Mouse (Mus musculus): ENCODE measurements around the gene Ube2cbp. TPM values are rescaled to one million over a fixed set of nuclear protein-coding genes. Genes with fewer than 3 reads are reported as not detected.

Ube2cbp gene
- 5.8 and 6.6 TPM in 2 replicates for polyA plus RNA-seq (2016; fragmentation: Nextera tagmentation; extraction: Ambion mirVana)

- ATAC-seq (ENCODE audit: low FRiP score, low read depth): peak; percentile 80
These were observed at the start of gene Ube2cbp for GRCm38 (mm10) chr9:86464151-86465105. Ube2cbp (minus strand) TSS chr9:86464950.

DNA sequence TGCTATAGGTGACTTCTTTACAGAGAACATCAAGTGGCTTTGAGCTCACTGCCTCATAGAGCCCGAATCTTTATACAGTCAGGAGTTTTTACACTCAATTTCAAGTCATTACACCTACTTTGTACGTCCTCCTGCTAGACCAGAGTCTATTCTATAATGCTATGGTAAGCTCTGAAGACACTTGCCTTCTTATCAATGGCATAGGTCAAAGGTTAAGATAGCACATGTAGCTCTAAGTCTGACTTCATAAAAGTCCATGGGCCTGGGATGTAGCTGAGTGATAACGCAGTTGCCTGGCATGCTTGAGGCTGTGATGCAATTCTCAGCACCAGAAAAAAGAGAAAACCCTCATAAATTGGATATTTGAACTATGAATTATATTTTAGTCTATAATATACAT lies 49.6 kb upstream of the Ube2cbp start:
- 81% methylated on average over 3 of the region's 3 CpGs for WGBS
- H3K27me3 ChIP-seq: no peaks in the 10 kb centered on the region
- no peak overlapping the region for H3K4me3 ChIP-seq
- ATAC-seq (ENCODE audit: low FRiP score, low read depth): no peak
- no peaks in the 10 kb centered on the region for H3K9me3 ChIP-seq
- no peak overlapping the region for H3K27ac ChIP-seq (replicated peaks)
- H3K9ac ChIP-seq (replicated peaks): no peak overlapping the region
- H3K4me2 ChIP-seq (replicated peaks): no peak overlapping the region
- no peaks in the 10 kb centered on the region for H3K4me1 ChIP-seq
- H3K36me3 ChIP-seq: peaks cover 30% of the 10 kb centered on the region; the same call in 1 of the 2 replicates

More at GRCm38 (mm10) chr9:86464151-86465105, at the start of gene Ube2cbp:
- Histone ChIP-seq H3K36me3 (no peaks in the 10 kb centered on the region), H3K4me1 (peaks cover 7% of the 10 kb centered on the region; the same call in 1 of the 2 replicates), H3K9ac (replicated peaks) (peak within 1 kb of the TSS; percentile 68), H3K4me2 (replicated peaks) (peak within 1 kb of the TSS; percentile 56), H3K27ac (replicated peaks) (peak within 1 kb of the TSS; percentile 71), H3K4me3 (peak within 1 kb of the TSS; percentile 70), H3K9me3 (no peaks in the 10 kb centered on the region), H3K27me3 (peaks cover 10% of the 10 kb centered on the region)
- WGBS: 2% methylated on average over 70 of the region's 70 CpGs

GRCm38 (mm10) chr9:86513733-86514132 lies 49.0 kb upstream of the Ube2cbp start:
- Histone ChIP-seq H3K4me2 (replicated peaks) (no peak overlapping the region), H3K27ac (replicated peaks) (no peak overlapping the region), H3K4me1 (no peaks in the 10 kb centered on the region), H3K27me3 (no peaks in the 10 kb centered on the region), H3K36me3 (peaks cover 30% of the 10 kb centered on the region; the same call in 1 of the 2 replicates), H3K9ac (replicated peaks) (no peak overlapping the region), H3K9me3 (no peaks in the 10 kb centered on the region), H3K4me3 (no peak overlapping the region)
- 0 out of 2 replicates have a peak, but pooled peaks have one; percentile 41 for ATAC-seq (ENCODE audit: low FRiP score, low read depth)
- 84% methylated on average over 5 of the region's 5 CpGs for WGBS

- H3K9me3 ChIP-seq: no peaks in the 10 kb centered on the region
- H3K4me3 ChIP-seq: no peak overlapping the region
- no peaks in the 10 kb centered on the region for H3K4me1 ChIP-seq
- no peak overlapping the region for H3K9ac ChIP-seq (replicated peaks)
- no peak overlapping the region for H3K27ac ChIP-seq (replicated peaks)
- peaks cover 8% of the 10 kb centered on the region; the same call in 1 of the 2 replicates for H3K36me3 ChIP-seq
- 89% methylated on average over 4 of the region's 4 CpGs for WGBS
- ATAC-seq (ENCODE audit: low FRiP score, low read depth): no peak
- no peaks in the 10 kb centered on the region for H3K27me3 ChIP-seq
- H3K4me2 ChIP-seq (replicated peaks): no peak overlapping the region
These were observed 42.7 kb upstream of the Ube2cbp start for GRCm38 (mm10) chr9:86507437-86507836.

GRCm38 (mm10) chr9:86499083-86499482 lies 34.3 kb upstream of the Ube2cbp start:
- no peak overlapping the region for H3K4me3 ChIP-seq
- over 99% methylated on average over 3 of the region's 3 CpGs for WGBS

DNA sequence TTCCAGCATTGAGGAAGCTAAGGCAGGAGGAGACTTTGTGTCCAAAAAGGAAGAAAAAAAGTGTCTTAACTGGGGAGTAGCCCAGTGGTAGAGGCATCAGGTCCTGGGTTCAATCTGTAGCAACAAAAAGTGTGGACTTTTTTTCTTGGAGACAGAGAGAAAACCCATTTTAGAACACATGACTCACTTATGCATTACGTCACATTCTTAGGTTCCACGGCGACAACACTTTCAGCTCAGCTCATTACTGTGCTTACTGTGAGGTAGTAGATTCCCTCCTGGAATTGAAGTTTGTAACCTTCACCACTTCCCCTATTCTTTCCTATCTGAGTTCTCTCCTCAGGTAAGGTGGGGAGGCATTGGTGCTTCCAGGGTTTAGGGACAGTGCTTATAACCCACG lies 31.5 kb upstream of the Ube2cbp start:
- 92% methylated on average over 4 of the region's 4 CpGs for WGBS
- H3K4me2 ChIP-seq (replicated peaks): no peak overlapping the region
- H3K4me1 ChIP-seq: no peaks in the 10 kb centered on the region
- H3K9me3 ChIP-seq: no peaks in the 10 kb centered on the region
- ATAC-seq (ENCODE audit: low FRiP score, low read depth): no peak
- H3K9ac ChIP-seq (replicated peaks): no peak overlapping the region
- no peak overlapping the region for H3K4me3 ChIP-seq
- no peak overlapping the region for H3K27ac ChIP-seq (replicated peaks)
- 0 out of 2 replicates have a peak, but pooled peaks cover 24% of the 10 kb centered on the region for H3K36me3 ChIP-seq
- no peaks in the 10 kb centered on the region for H3K27me3 ChIP-seq

More at GRCm38 (mm10) chr9:86499083-86499482, 34.3 kb upstream of the Ube2cbp start:
- no peak overlapping the region for H3K9ac ChIP-seq (replicated peaks)
- H3K27ac ChIP-seq (replicated peaks): no peak overlapping the region
- no peaks in the 10 kb centered on the region for H3K27me3 ChIP-seq
- H3K4me2 ChIP-seq (replicated peaks): no peak overlapping the region
- H3K4me1 ChIP-seq: no peaks in the 10 kb centered on the region
- peaks cover 15% of the 10 kb centered on the region; the same call in 1 of the 2 replicates for H3K36me3 ChIP-seq
- ATAC-seq (ENCODE audit: low FRiP score, low read depth): no peak
- H3K9me3 ChIP-seq: no peaks in the 10 kb centered on the region

DNA sequence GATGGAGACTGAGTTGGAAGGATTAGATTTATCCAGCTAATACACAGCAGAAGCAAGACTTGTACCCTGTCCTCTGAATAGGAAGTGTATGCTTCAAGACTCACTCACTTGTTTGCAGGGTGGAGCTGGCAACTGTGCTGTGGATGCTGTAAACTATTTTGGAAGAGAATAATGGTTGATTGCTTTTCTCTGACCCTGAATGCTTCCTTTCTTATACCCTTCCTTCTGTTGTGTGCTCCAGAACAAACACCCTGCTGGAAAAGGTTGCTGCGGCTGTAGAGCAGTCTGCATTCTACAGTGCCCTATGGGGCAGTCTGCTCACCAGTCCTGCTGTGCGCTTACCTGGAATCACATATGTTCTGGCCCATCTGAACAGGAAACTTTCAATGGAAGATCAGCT lies 27.0 kb upstream of the Ube2cbp start:
- H3K36me3 ChIP-seq: 0 out of 2 replicates have a peak, but pooled peaks cover 13% of the 10 kb centered on the region
- no peaks in the 10 kb centered on the region for H3K27me3 ChIP-seq
- WGBS: 96% methylated on average over 2 of the region's 2 CpGs
- H3K9ac ChIP-seq (replicated peaks): no peak overlapping the region
- ATAC-seq (ENCODE audit: low FRiP score, low read depth): no peak
- H3K4me3 ChIP-seq: no peak overlapping the region
- H3K4me1 ChIP-seq: no peaks in the 10 kb centered on the region
- no peak overlapping the region for H3K27ac ChIP-seq (replicated peaks)
- no peak overlapping the region for H3K4me2 ChIP-seq (replicated peaks)
- H3K9me3 ChIP-seq: no peaks in the 10 kb centered on the region

DNA sequence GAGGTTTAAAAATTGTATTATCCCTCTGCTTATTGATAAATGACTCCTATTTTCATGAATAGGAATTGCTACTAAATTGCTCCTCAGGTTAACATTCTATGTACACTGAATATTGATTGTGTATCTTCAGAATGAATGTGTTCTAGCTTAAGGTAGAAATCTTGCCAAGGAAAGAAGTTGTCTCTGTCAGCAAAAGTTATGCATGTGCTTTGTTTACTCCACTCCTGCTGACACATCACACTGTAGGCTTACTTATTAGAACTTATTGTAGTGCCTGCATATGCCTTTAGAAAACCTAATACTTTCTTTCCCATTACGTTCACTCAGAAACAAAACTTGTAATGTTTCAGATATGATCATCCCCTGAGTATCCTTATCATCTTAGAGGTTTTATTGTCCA lies 17.5 kb upstream of the Ube2cbp start:
- Histone ChIP-seq H3K4me1 (no peaks in the 10 kb centered on the region), H3K4me2 (replicated peaks) (no peak overlapping the region), H3K4me3 (no peak overlapping the region), H3K9ac (replicated peaks) (no peak overlapping the region), H3K27me3 (no peaks in the 10 kb centered on the region), H3K36me3 (no peaks in the 10 kb centered on the region), H3K27ac (replicated peaks) (no peak overlapping the region), H3K9me3 (no peaks in the 10 kb centered on the region)
- WGBS: 86% methylated on average over 1 of the region's 1 CpGs
- no peak for ATAC-seq (ENCODE audit: low FRiP score, low read depth)

- H3K27ac ChIP-seq (replicated peaks): no peak overlapping the region
- no peaks in the 10 kb centered on the region for H3K9me3 ChIP-seq
- 90% methylated on average over 5 of the region's 5 CpGs for WGBS
- ATAC-seq (ENCODE audit: low FRiP score, low read depth): no peak
- H3K4me2 ChIP-seq (replicated peaks): no peak overlapping the region
- no peaks in the 10 kb centered on the region for H3K27me3 ChIP-seq
- no peak overlapping the region for H3K4me3 ChIP-seq
- no peak overlapping the region for H3K9ac ChIP-seq (replicated peaks)
- H3K4me1 ChIP-seq: no peaks in the 10 kb centered on the region
- H3K36me3 ChIP-seq: no peaks in the 10 kb centered on the region
These were observed 13.8 kb upstream of the Ube2cbp start for GRCm38 (mm10) chr9:86478414-86479093.

- Histone ChIP-seq H3K4me3 (no peak overlapping the region), H3K9me3 (no peaks in the 10 kb centered on the region), H3K36me3 (no peaks in the 10 kb centered on the region), H3K9ac (replicated peaks) (no peak overlapping the region), H3K27me3 (no peaks in the 10 kb centered on the region), H3K4me2 (replicated peaks) (no peak overlapping the region), H3K4me1 (no peaks in the 10 kb centered on the region), H3K27ac (replicated peaks) (no peak overlapping the region)
- WGBS: 88% methylated on average over 5 of the region's 5 CpGs
- no peak for ATAC-seq (ENCODE audit: low FRiP score, low read depth)
These were observed 12.0 kb upstream of the Ube2cbp start for GRCm38 (mm10) chr9:86476763-86477162.

GRCm38 (mm10) chr9:86475956-86476355 lies 11.2 kb upstream of the Ube2cbp start:
- Histone ChIP-seq H3K9me3 (no peaks in the 10 kb centered on the region), H3K4me1 (no peaks in the 10 kb centered on the region), H3K27me3 (no peaks in the 10 kb centered on the region), H3K36me3 (no peaks in the 10 kb centered on the region), H3K4me3 (no peak overlapping the region), H3K9ac (replicated peaks) (no peak overlapping the region), H3K27ac (replicated peaks) (no peak overlapping the region), H3K4me2 (replicated peaks) (no peak overlapping the region)
- 93% methylated on average over 4 of the region's 4 CpGs for WGBS
- ATAC-seq (ENCODE audit: low FRiP score, low read depth): no peak

Measured in midbrain, embryonic 12.5 days (tissue).